Comparison of ENCODE assay signal across 19 mouse cellular contexts in genomic region chr17:73886071-73886785, GRCm38 (mm10).
A peak's percentile ranks its signal among the peaks of the same experiment; 100 is the strongest.
DNase-seq lines count a peak whose midpoint lies in the region; ATAC-seq lines count a peak whose summit lies in the region.
"Had no signal": no experiment of that assay in that cellular context is flagged by ENCODE, and none has a peak within 500 bp of the region (broad histone marks: within the 10 kb centered on the region; RNA-seq: fewer than 3 reads in every experiment).

No protein-coding gene starts in this region.

- H3K9me3 ChIP-seq in embryonic facial prominence, embryonic 11.5 days (replicated peaks; ENCODE audit: control insufficient read depth, low read length), result no peaks in the 10 kb centered on the region
- H3K9me3 ChIP-seq: embryonic facial prominence, embryonic 12.5 days; forebrain, embryonic 15.5 days; hindbrain, embryonic 13.5 days; intestine, embryonic 15.5 days had no signal

- WGBS in embryonic facial prominence, embryonic 11.5 days, result 77% methylated on average over 25 of the region's 25 CpGs

- H3K9ac ChIP-seq in embryonic facial prominence, embryonic 11.5 days (replicated peaks; ENCODE audit: low read length), result no peak overlapping the region
- H3K9ac ChIP-seq: embryonic facial prominence, embryonic 12.5 days; forebrain, embryonic 15.5 days; hindbrain, embryonic 13.5 days; intestine, embryonic 15.5 days had no signal

- no peak overlapping the region for H3K4me3 ChIP-seq in embryonic facial prominence, embryonic 11.5 days (ENCODE audit: low read depth, low read length)
- H3K4me3 ChIP-seq: embryonic facial prominence, embryonic 12.5 days; forebrain, embryonic 15.5 days; hindbrain, embryonic 13.5 days; intestine, embryonic 15.5 days had no signal

- H3K27ac ChIP-seq in embryonic facial prominence, embryonic 11.5 days (replicated peaks; ENCODE audit: low read depth, low read length), result no peak overlapping the region
- H3K27ac ChIP-seq: embryonic facial prominence, embryonic 12.5 days; forebrain, embryonic 15.5 days; hindbrain, embryonic 13.5 days; intestine, embryonic 15.5 days had no signal

- H3K27me3 ChIP-seq in embryonic facial prominence, embryonic 11.5 days (ENCODE audit: control insufficient read depth, insufficient read depth, low read length), result no peaks in the 10 kb centered on the region
- H3K27me3 ChIP-seq: embryonic facial prominence, embryonic 12.5 days; forebrain, embryonic 15.5 days; hindbrain, embryonic 13.5 days; intestine, embryonic 15.5 days; Patski had no signal

- no peaks in the 10 kb centered on the region for H3K4me1 ChIP-seq in embryonic facial prominence, embryonic 11.5 days (ENCODE audit: control insufficient read depth, insufficient read depth, low read length)
- H3K4me1 ChIP-seq: embryonic facial prominence, embryonic 12.5 days; forebrain, embryonic 15.5 days; hindbrain, embryonic 13.5 days; intestine, embryonic 15.5 days had no signal

- H3K4me2 ChIP-seq in embryonic facial prominence, embryonic 11.5 days (ENCODE audit: low read depth, low read length), result no peak overlapping the region
- H3K4me2 ChIP-seq: embryonic facial prominence, embryonic 12.5 days; forebrain, embryonic 15.5 days; heart, embryonic 11.5 days; hindbrain, embryonic 13.5 days; intestine, embryonic 15.5 days had no signal

- peak; percentile 14 for DNase-seq in gastrocnemius, postnatal 10 days
- DNase-seq in gastrocnemius, postnatal 36 days, result no peak
- peak; percentile 13 for DNase-seq in ovary, postnatal 36 days (ENCODE audit: low spot score)
- DNase-seq in ovary, adult 18-20 months (ENCODE audit: low spot score), result no peak
- DNase-seq in embryonic facial prominence, embryonic 11.5 days (ENCODE audit: low spot score), result peak; percentile 30
- no peak for DNase-seq in layer of hippocampus, adult 9-10 months (ENCODE audit: low spot score)
- no peak for DNase-seq in layer of hippocampus, postnatal 25 days (ENCODE audit: extremely low spot score in 1 of 2, low spot score in 1 of 2)
- DNase-seq: cerebellum, adult 9-11 months; heart, postnatal 14 days; layer of hippocampus, adult 9-11 months; lung, postnatal 14 days; right cerebral cortex, postnatal 14 days had no signal

- no peak for ATAC-seq in embryonic facial prominence, embryonic 11.5 days (replicated peaks; ENCODE audit: insufficient number of reproducible peaks, low FRiP score, low TSS enrichment, low read depth)
- ATAC-seq: activated CD4-positive, CD25-positive, alpha-beta regulatory T cell, adult 4 months; forebrain, embryonic 15.5 days; intestine, embryonic 15.5 days; Patski had no signal

- no peaks in the 10 kb centered on the region for H3K36me3 ChIP-seq in embryonic facial prominence, embryonic 11.5 days (replicated peaks; ENCODE audit: control insufficient read depth, insufficient read depth, low read depth, low read length)
- H3K36me3 ChIP-seq: embryonic facial prominence, embryonic 12.5 days; forebrain, embryonic 15.5 days; hindbrain, embryonic 13.5 days; intestine, embryonic 15.5 days had no signal

- intact Hi-C loops in gastrocnemius, postnatal 36 days (cut with DNase I), result no loop called here

Comparison
In these comparisons a context has a peak if more than half of its experiments do, and no peak if none do; other contexts are left out.
1. DNase-seq: peak in gastrocnemius, postnatal 10 days (single experiment), ovary, postnatal 36 days (single experiment) and embryonic facial prominence, embryonic 11.5 days (single experiment); none in gastrocnemius, postnatal 36 days (0 of 2), ovary, adult 18-20 months (single experiment), layer of hippocampus, adult 9-10 months (single experiment) and layer of hippocampus, postnatal 25 days (0 of 2).